Mouse (Mus musculus): ENCODE data around the gene Phf10.
"Not testable (repeated sequence)": the region's sequence is repeated elsewhere in the genome, so short reads cannot be mapped to it uniquely, and the experiment has no call there.

Gene Phf10

GRCm38 (mm10) chr17:14960951-14961556 lies at the start of gene Phf10:
Phf10 (minus strand) TSS chr17:14961273.
- peak; percentile 20 for DNase-seq (ENCODE audit: low spot score)

GRCm38 (mm10) chr17:15009706-15010413 lies 48.8 kb upstream of the Phf10 start, which contains the start of gene Gm3435:
Gm3435 (plus strand) TSS chr17:15010176.
- DNase-seq (ENCODE audit: low spot score) = not testable (repeated sequence)

GRCm38 (mm10) chr17:15009088-15009487 lies 48.0 kb upstream of the Phf10 start:
- not testable (repeated sequence) for DNase-seq (ENCODE audit: low spot score)

GRCm38 (mm10) chr17:15000047-15000446 lies 39.0 kb upstream of the Phf10 start:
- DNase-seq (ENCODE audit: low spot score) = not testable (repeated sequence)

GRCm38 (mm10) chr17:14994140-14994539 lies 33.1 kb upstream of the Phf10 start:
- not testable (repeated sequence) for DNase-seq (ENCODE audit: low spot score)

- DNase-seq (ENCODE audit: low spot score) = not testable (repeated sequence)
Measured at GRCm38 (mm10) chr17:14993139-14993832, 32.2 kb upstream of the Phf10 start.

- not testable (repeated sequence) for DNase-seq (ENCODE audit: low spot score)
Measured at GRCm38 (mm10) chr17:14992522-14993138, 31.6 kb upstream of the Phf10 start.

- DNase-seq (ENCODE audit: low spot score) = not testable (repeated sequence)
Measured at GRCm38 (mm10) chr17:14990116-14990702, 29.1 kb upstream of the Phf10 start.

- not testable (repeated sequence) for DNase-seq (ENCODE audit: low spot score)
Measured at GRCm38 (mm10) chr17:14978362-14979038, 17.4 kb upstream of the Phf10 start, which contains the start of the genes 9030025P20Rik and Gm3417. 9030025P20Rik (plus strand) TSS chr17:14978468. Gm3417 (minus strand) TSS chr17:14978790.

- DNase-seq (ENCODE audit: low spot score) = not testable (repeated sequence)
Measured at GRCm38 (mm10) chr17:14977718-14978361, 16.8 kb upstream of the Phf10 start.

- not testable (repeated sequence) for DNase-seq (ENCODE audit: low spot score)
Measured at GRCm38 (mm10) chr17:14968373-14968913, 7.4 kb upstream of the Phf10 start.

- not testable (repeated sequence) for DNase-seq (ENCODE audit: low spot score)
Measured at GRCm38 (mm10) chr17:14961557-14962154, 583 bp upstream of the Phf10 start.

- DNase-seq (ENCODE audit: low spot score) = peak; percentile 11
Measured at GRCm38 (mm10) chr17:14960520-14960919, 553 bp downstream of the Phf10 start.

- no peak for DNase-seq (ENCODE audit: low spot score)
Measured at GRCm38 (mm10) chr17:14959979-14960378, 1.1 kb downstream of the Phf10 start.

GRCm38 (mm10) chr17:14958686-14959327 lies 2.3 kb downstream of the Phf10 start:
- DNase-seq (ENCODE audit: low spot score) = no peak

GRCm38 (mm10) chr17:14953452-14953851 lies 7.6 kb downstream of the Phf10 start:
- no peak for DNase-seq (ENCODE audit: low spot score)

- DNase-seq (ENCODE audit: low spot score) = no peak
Measured at GRCm38 (mm10) chr17:14949161-14949827, 11.8 kb downstream of the Phf10 start.

- DNase-seq (ENCODE audit: low spot score) = no peak
Measured at GRCm38 (mm10) chr17:14944551-14944950, 16.5 kb downstream of the Phf10 start.

GRCm38 (mm10) chr17:14943729-14944059 lies 17.4 kb downstream of the Phf10 start:
- no peak for DNase-seq (ENCODE audit: low spot score)
